Mouse (Mus musculus) cerebellum, postnatal 4 days (tissue): ENCODE results near the gene Tango2.
"Not testable (repeated sequence)": the region's sequence is repeated elsewhere in the genome, so short reads cannot be mapped to it uniquely, and the experiment has no call there.

Experiments
- DNase-seq, 2 experiments: peaks; one replicate each; pipeline ENCODE4 v3.0.0; 2022; ENCODE audit warnings: low spot score in 2 of 2, mixed read lengths in 1 of 2

Tango2 gene

DNA sequence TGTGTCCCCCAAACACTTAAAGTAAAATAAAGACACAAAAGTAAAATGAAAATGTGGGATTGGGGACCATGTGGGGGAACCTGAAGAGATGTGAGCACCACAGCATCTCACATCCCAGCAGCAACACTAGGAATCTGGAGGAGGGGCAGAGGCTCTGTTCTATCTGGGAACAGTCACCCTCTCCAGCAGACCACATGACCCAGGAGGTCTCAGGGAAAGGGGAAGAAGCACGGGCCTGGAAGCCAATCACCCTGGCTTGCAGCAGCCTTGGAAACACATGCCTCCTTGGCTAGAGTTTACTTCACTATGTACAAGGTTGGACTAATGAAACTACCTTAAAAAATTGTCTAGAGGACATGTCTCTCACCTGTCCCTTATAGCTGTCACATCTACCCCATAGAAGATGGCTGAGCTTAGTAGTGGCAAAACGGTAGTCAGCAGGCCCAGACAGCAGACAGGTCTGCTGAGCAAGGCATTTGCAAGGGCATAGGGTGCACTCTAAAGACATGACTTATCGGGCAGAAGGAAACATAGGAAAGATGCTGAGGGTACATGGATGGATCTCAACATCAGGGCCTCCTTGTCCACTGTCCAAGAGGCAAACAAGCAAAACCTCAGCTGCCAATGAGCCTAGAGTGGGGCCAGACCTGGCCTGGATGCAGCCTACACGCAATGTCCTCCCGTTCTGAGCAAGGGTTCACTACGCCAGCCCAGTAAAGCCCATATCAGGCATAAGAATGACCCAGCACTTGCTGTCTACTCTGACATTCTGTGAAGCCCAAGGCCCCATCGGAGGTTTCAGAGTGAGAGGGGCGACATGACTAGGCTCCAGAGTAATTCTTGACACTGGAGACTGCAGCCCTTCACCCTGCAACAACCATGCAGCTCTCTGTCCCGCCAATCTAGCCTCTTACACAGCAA, 5.0 kb downstream of the Tango2 start:
- DNase-seq, result no peak

DNA sequence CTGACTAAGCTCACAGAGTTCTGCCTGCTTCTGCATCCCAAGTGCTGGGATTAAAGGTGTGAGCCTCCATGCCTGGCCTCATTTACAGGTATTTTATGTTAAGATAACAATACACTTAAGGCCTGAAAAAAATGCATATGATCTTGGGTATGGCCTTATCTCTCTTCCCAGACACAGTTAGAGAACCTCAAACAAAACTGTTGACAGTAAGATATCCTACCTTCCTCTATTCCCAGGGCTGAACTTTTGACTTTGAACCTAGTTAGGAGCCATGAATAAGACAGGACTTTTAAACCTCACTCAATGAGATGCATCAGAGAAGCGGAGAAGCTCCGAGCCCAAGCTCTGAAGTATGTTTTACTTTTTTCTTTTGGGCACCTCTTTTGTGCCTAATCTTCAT, 5.8 kb downstream of the Tango2 start:
- DNase-seq, result no peak

DNA sequence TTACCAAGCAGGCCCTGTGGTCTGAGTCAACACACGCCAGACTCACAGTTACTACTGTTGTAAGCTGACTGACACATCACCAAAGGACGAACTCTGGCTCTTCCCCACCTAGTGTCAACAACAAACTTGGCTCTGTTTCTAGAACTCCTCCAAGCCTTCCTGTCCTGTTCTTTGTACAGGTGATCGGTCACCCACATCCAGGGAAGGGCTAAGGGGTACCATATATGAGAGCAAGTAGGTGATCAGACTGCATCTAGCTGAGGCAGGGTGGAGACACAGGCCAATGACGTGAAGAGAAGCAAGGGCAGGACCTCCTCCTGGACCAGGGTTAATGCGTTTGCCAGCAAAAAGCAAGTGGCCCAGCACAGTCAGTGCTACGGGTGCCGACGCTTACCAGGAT, 6.3 kb downstream of the Tango2 start:
- DNase-seq, result no peak

DNA sequence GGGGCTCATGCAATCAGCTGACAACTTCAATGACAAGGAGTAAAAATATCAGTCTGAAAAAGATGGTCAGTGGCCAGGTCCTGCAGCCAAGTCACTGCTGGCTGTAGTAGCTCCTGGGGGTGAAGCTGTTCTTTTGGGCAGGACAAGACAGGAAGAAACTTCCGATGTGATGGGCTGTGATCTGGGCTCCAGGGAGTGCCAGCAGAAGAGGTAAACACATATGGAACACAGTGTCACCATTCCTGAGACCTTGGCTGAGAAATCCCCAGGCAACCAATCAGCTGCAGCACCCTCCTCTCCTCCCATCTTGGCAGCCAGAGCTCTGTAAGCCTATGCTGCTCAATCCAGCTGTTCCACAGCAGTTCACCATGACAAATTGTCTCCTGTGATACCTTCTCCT, 8.0 kb downstream of the Tango2 start:
- no peak for DNase-seq

DNA sequence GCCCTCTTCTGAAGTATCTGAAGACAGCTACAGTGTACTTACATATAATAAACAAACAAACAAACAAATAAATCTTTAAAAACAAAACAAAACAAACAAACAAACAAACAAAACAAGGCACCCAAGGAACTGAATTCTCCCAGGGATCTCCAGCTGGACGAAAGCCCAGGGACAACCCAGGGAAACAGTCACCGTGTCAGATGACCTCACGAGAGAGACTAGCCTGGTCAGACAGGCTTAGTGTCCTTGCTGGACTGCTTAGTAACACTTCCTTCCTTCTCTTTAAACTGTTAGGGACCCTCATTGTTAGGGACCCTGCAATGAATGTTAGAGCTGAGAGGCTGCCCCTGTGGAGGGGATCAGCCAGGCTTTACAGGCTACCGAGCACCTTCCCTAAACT, 10.6 kb downstream of the Tango2 start:
- DNase-seq, result no peak

DNA sequence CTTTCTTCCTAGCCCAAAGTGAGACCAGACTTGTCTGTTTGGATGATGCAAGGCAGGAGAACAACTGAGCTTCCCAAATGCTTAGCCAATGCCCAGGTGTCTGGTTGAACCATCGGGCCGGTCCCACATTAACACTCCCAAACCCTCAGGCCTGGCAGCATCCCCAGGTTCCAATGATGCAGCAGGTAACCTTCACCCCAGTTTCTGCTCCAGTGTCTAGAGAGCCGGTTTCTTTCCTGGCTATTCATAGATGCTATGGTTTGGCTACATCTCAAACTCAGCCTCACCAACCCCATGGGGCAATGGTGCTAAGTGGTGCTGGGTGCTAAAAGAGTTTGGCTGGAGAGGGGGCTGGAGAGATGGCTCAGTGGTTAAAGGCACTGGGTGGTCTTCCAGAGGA, 11.9 kb downstream of the Tango2 start:
- no peak for DNase-seq

DNA sequence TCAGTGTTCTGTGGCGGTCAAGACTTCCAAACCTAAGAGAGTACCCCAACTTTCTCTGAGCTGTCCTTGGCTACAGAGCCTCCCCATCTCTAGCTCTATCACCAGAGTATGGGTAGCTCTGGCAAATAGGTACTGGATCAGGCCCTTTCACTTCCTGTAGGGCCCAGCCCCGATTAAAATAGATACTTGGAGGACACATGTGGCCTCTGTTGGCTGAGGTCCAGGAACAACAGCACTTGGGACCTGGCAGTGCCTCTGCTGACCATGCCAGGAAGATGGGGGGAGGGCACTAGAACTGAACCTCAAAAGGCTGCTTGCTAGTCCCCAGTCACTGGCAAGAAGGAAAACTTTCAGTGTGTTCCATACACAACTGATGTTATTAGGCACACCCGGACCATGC, 13.9 kb downstream of the Tango2 start:
- DNase-seq, result no peak

DNA sequence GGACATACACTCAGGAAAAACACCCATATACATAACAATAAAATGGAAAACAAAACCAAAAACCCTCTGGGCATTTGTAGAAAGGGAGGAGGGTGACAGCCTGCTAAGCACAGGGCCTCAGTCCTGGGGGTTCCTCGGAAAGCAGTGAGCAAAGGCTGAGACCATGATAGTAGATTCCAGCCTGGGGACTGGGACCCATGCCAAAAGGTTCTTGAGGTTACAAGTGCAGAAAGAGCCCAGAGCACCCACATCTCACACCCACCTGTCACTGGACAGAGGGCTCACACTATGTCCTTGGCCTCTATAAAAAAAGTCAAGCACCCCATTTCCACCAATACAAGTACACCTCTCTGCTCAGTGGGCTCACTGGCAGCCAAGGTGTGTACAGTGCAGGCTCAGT, 19.4 kb downstream of the Tango2 start:
- DNase-seq, result no peak

DNA sequence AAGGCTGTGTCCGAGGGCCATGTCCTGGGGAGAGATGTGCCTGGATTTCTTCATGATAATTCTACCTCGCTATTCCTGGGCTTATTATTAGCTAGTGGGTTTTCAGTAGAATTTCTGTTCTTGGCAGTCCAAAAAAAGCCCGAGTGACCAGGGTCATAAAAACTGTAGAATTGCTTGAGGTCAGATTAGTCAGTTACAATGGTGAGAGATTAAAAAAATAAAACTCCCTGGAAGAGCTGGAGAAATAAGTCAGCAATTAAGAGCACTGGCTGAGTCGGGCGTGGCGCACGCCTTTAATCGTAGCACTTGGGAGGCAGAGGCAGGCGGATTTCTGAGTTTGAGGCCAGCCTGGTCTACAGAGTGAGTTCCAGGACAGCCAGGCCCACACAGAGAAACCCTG, 20.0 kb downstream of the Tango2 start:
- DNase-seq, result no peak

DNA sequence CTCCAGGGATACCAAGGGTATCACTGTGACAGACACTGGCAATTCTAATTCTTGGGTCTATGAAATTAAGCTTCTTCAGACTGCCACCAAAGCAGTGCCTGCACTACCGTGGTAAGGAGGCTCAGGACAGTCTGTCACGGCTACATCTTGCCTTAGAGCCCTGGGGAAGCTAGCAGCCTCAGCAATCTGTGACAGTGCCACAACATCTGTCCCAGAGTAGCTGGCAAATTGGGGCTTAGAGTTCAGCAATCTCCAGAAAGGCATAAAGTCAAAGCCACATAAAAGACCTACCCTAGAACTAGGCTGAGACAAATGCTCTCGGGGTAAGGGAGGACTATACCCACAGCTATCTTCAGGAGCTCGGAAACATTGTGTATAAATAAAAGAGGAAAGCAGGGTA, 22.2 kb downstream of the Tango2 start:
- DNase-seq, result no peak

DNA sequence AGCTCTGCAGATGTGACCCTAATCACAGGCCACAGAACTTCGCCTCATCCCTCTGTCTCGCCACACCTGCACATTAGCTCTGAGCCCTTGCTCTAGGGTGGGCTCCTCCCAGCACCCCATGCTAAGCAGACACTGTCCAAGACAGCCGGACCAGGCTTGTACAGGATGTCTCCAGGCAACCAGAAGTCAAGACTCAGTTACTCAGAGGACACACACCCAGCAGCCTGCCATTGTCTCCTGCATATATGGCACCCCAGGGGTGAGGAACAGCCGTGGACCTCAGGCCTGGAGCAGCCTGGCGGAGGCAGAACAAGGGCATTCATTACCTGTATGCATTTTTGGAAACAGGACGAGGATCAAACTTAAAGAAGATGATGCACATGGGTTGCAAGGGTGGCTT, 23.9 kb downstream of the Tango2 start:
- DNase-seq, result no peak

DNA sequence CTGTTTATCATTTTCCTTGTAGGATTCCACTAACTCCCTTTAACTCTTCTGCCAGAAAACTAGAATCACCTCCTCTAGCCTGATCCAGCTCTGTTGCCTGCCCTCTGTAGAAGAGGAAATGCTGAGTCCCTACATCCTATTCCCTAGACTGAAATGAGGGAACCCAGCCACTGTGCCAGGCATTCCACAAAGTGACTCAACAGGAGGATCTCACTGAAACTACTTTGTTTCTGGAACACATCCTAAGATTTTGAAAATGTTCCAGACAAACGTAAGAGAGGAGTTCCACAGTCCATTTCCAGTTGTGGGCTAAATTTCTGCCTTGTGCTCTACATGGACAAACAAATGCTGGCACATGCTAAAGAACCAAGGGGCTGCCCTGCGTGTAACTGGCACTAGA, 24.4 kb downstream of the Tango2 start:
- DNase-seq, result no peak

DNA sequence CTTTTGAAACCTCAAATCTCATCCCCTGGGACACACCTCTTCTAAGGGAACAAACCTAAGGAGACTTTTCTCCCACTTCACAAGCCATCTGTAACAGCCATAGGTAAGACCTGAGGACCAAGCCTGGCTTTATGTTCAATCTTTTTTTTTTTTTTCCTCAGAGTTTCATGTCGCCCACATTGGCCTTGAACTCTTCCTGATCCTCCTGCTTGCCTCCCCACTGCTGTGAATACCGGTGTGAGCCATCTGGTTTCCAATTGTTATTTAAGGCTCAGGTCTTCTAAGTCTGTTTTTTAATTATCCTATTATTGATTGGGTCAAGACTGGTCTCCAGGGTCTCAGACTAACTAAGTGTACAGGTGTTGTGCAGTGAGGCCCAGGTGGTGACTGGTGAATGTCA, 26.5 kb downstream of the Tango2 start:
- no peak for DNase-seq

DNA sequence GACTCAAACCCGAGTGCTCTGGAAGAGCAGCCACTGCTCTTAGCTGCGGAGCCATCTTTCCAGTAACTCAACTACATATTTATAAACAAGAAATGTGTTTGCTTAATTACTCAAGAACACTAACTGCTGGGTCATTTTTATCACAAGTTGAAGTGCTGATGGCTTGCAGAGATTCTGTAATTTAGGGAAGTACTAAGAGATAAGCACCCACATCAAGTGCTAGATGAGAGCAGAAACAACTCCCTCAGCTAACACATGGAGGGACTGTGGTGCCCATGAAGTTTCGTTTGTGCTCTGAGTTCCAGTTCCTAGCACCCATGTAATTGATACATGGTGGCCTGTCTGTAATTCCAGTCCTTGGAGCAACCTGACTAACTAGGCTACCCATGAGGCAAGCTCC, 28.9 kb downstream of the Tango2 start:
- no peak for DNase-seq

DNA sequence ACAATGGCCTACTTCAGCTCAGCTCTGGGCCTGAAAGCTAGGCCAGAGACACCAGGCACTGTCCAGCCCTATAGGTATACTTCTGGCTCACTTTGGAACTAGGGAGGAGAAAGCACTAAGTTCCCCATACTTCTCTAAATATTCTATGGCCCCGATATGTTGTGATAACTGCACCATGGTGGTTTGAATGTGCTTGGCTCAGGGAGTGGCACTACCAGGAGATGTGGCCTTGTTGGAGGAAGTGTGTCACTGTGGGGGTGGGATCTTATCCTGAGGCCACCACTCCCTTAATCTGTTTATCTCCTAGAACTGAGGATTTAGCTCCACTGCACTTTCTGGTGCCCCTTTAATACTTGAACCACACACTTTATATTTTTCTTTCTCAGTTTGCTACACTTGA, 39.7 kb downstream of the Tango2 start:
- no peak for DNase-seq

DNA sequence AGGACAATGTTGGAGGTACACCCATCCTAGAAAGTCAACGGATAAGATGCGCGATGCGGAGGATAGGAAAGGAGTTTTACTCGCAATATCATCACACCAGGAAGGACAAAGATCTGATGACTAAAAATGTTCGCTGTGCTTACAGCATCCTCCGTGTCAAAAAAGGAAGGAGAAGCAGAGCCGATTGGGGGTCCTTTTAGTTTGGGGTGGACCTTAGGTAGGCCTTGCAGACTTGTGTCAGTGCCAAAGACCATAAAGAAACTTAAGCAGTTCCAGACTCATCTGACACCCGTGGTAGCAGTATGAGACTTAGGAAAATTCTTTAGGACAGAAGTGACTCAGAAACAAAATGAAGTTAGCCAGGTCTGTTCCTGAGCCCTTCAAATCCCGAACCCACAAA, 58.3 kb downstream of the Tango2 start:
- DNase-seq, result not testable (repeated sequence)

DNA sequence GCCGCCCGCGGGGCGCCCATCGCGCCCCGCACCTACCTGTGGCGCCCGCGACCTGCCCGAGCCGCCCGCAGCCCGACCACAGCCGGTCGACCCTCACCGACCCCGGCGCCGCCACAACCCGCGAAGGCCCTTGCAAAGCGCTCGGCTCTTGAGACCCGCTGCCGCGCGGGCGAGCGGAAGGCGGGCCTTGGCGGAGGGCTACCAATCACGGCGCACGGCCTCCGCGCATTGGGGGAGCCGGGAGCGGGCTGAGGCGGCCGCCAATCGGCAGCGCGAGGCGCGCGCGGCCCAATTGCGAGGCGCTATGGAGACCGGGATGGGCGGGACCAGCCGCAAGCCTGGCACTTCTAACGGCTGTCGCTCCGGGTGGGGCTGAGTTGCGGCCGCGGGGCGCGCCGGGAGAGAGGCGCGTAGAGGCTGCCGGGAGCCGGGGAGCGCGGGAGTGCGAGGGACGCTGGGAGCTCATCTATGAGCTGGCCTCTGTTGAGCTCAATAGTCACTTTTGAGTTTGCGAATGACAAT, 58.8 kb downstream of the Tango2 start, which contains the start of gene Dgcr8:
Dgcr8 (minus strand) TSS at position 180 of the 522 bp plus-strand sequence.
- DNase-seq, result peak; percentile 96 to 98

DNA sequence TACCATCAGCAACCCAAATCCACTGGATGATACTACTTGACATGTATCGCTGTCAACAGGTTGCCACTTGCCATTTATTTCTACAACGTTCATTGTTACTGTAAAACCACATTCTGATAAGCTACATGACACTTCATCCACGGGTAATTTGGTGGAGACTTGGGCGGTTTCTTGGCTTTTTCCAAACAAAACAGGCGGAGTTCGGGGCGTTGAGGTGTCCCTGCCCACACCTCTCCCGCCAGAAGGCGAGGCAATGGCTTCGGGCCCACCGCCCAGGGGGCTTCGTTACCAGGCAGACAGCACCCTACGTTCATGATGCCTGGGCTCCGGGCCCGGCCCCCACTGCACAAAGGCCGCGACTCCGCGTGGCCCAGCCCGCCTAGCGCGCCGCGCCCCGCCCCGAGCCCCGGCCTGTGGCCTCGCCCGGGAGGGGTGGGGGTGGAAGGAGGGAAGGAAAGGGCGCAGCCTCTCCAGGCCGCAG, 59.3 kb downstream of the Tango2 start:
- peak in 1 of 2 experiments; percentile 34 for DNase-seq

DNA sequence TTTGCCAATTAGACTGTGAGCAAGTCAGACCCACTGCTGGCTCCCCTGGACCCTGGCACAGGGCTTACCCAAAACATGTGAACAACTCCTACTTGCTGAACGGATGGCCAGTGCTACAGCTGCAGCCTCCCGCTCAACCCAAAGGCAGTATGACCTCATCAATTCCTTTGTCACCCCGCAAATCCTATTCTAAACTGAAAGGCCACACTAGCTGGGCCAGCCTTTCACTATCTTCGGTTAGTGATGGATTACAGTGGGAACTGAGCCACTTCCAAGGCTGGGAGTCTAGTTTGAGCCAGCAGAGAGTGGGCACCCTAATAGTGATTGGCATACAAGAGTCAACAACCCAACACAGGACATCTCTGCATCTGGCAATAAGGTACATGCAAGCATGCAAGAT, 59.7 kb downstream of the Tango2 start:
- DNase-seq, result peak in 1 of 2 experiments; percentile 5

DNA sequence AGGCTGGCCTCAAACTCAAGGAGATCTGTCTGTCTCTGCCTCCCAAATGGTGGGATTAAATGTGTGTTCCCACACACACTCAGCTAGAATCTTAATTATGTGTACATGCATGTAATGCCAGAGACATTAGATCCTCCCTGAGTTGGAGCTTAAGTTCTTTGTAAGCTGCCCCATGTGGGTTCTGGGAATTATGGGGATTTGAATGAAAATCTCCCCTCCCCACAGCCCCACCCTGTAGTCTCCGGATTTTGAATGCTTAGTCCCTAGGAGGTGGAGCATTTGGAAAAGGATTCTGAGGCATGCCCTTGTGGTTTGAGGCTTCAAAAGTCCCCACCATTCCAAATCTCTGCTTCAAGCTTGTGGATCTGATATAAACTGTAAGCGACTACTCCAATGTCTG, 72.7 kb downstream of the Tango2 start:
- no peak for DNase-seq

DNA sequence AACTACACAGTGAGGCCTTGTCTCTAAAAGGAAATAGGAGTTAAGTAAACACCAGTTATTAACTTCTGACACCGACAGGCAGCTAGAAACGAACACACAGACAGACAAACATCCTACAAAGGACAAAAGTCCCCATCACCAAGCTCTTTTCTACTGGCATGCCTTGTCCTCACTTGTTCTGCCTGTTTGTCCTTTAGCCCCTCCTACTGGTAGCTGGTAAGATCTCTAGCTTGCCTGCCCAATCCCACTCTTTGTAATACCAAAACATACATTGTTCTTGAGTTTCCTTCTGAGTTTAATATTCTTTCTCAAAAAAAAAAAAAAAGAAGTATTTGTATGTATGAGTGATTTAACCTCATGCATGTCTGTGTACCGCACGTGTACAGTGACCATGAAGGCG, 79.7 kb downstream of the Tango2 start:
- no peak for DNase-seq

DNA sequence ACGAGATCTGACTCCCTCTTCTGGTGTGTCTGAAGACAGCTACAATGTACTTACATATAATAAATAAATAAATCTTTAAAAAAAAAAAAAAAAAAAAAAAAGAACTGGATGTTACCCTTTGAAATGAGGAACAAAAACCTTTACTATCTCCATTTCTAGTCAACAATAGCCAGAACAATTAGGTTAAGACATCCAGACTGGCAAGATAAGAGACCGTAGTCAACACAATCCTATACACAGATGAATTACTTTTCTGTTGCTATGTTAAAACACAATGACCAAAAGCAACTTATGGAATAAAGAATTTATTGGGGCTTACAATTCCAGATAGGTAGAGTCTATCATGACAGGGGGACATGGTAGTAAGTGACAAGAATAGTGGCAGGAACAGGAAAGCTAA, 82.9 kb downstream of the Tango2 start:
- DNase-seq, result no peak

DNA sequence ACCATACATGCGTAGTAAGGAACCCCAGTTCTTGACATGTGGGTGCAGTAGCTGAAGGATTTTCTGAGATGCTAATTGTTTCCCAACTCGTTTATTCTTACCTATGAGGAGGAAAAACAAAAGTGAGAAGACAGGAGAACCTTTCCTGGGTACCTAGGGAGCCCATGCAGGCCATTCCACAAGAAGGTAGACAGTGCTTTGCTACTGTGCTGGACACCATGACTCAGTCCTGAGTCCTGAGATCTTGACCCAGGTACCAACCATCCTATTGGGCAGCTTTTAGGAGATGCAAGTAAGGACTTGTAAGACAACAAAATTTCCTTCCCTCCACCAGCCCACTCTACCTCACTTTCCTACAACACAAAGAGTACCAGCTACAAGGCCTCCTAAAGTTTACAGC, 89.7 kb downstream of the Tango2 start, which contains the start of gene Gm49776:
Gm49776 (minus strand) TSS at position 101 of the 400 bp plus-strand sequence.
- DNase-seq, result no peak
